ENCODE assay signal across 7 mouse cellular contexts in the genomic region with DNA sequence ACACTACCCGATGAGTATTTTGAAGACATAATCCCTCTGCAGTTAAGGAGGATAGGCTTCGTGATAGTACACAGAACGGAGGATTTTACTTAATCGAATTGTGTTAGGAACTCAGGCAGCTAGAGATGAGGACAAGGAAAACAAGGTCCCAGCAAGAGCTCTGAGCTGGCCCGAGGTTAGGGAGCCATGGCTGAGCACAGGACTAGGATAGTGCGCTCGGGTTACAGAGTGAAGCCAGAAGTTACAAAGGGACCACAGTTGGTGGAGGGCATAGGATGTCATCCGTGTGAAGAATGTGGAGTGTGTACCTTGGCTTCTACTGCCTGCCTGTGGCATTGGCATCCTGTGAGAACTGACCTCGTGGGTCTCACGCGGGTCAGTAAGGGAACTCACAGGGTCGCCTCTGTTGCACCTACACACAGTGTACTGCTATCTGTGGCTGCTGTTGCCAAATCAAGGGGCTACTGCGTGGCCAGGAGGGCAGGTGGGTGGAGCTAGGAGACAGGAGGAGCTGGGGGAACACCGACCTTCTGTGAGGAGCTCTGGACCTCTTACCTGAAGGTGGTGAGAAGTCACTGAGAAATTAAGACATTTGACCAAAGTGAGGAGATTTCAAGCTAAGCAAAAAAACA. TPM values are rescaled to one million over a fixed set of nuclear protein-coding genes. Genes with fewer than 3 reads are reported as not detected.
DNase-seq lines count a peak whose midpoint lies in the region; ATAC-seq and TF ChIP-seq lines count a peak whose summit lies in the region.

No protein-coding gene starts in this region.

- H3K4me1 ChIP-seq in lung, embryonic 15.5 days = peaks cover 27% of the 10 kb centered on the region
- peaks cover 7% of the 10 kb centered on the region; the same call in 1 of the 2 replicates for H3K4me1 ChIP-seq in forebrain, postnatal 0 days (ENCODE audit: insufficient read depth)
- peaks cover 39% of the 10 kb centered on the region for H3K4me1 ChIP-seq in limb, embryonic 15.5 days
- H3K4me1 ChIP-seq in stomach, embryonic 14.5 days (ENCODE audit: control insufficient read depth, insufficient read depth, low read length) = peaks cover 4% of the 10 kb centered on the region

- H3K4me2 ChIP-seq in lung, embryonic 15.5 days = peak overlapping the region; percentile 75
- H3K4me2 ChIP-seq in forebrain, postnatal 0 days (ENCODE audit: low read depth) = peak overlapping the region; percentile 72
- H3K4me2 ChIP-seq in limb, embryonic 15.5 days = peak overlapping the region; percentile 63
- H3K4me2 ChIP-seq in stomach, embryonic 14.5 days (replicated peaks; ENCODE audit: low read depth, low read length) = peak overlapping the region; percentile 47

- DNase-seq in lung, postnatal 4 days = no peak
- no peak for DNase-seq in forebrain, postnatal 0 days
- no peak for DNase-seq in gastrocnemius, postnatal 25 days
- DNase-seq in layer of hippocampus, postnatal 10 days (ENCODE audit: low spot score in 2 of 2) = no peak

- peak; percentile 23; the same call in 1 of the 2 replicates for ATAC-seq in lung, embryonic 15.5 days (ENCODE audit: borderline replicate concordance, extremely low read depth, low FRiP score, low TSS enrichment)
- peak; percentile 16; the same call in 1 of the 2 replicates for ATAC-seq in forebrain, postnatal 0 days
- no peak for ATAC-seq in limb, embryonic 15.5 days (ENCODE audit: insufficient number of reproducible peaks, low FRiP score, low TSS enrichment, low read depth)
- peak; percentile 8; the same call in 1 of the 2 replicates for ATAC-seq in stomach, embryonic 14.5 days (ENCODE audit: insufficient number of reproducible peaks, insufficient read depth, low FRiP score, low read depth)

- WGBS in lung, embryonic 15.5 days = 37% methylated on average over 14 of the region's 14 CpGs
- 49% methylated on average over 14 of the region's 14 CpGs for WGBS in forebrain, postnatal 0 days
- 51% methylated on average over 14 of the region's 14 CpGs for WGBS in limb, embryonic 15.5 days
- 48% methylated on average over 14 of the region's 14 CpGs for WGBS in stomach, embryonic 14.5 days

- H3K27ac ChIP-seq in lung, embryonic 15.5 days = peak overlapping the region; percentile 9; the same call in 1 of the 2 replicates
- no peak overlapping the region for H3K27ac ChIP-seq in forebrain, postnatal 0 days (ENCODE audit: low read depth, low read length)
- peak overlapping the region; percentile 74 for H3K27ac ChIP-seq in limb, embryonic 15.5 days
- H3K27ac ChIP-seq in stomach, embryonic 14.5 days (ENCODE audit: low read length) = no peak overlapping the region

- peaks cover 4% of the 10 kb centered on the region; the same call in 1 of the 2 replicates for H3K27me3 ChIP-seq in lung, embryonic 15.5 days
- H3K27me3 ChIP-seq in forebrain, postnatal 0 days (ENCODE audit: insufficient read depth, low read length) = peaks cover 13% of the 10 kb centered on the region
- H3K27me3 ChIP-seq in limb, embryonic 15.5 days = no peaks in the 10 kb centered on the region
- no peaks in the 10 kb centered on the region for H3K27me3 ChIP-seq in stomach, embryonic 14.5 days (ENCODE audit: control insufficient read depth, insufficient read depth, low read length)

- H3K9ac ChIP-seq in lung, embryonic 15.5 days = peak overlapping the region; percentile 33
- H3K9ac ChIP-seq in forebrain, postnatal 0 days = peak overlapping the region; percentile 63
- peak overlapping the region; percentile 45; the same call in 1 of the 2 replicates for H3K9ac ChIP-seq in limb, embryonic 15.5 days
- peak overlapping the region; percentile 33; the same call in 1 of the 2 replicates for H3K9ac ChIP-seq in stomach, embryonic 14.5 days (replicated peaks; ENCODE audit: low read depth, low read length)

- H3K4me3 ChIP-seq in lung, embryonic 15.5 days = peak overlapping the region; percentile 36
- H3K4me3 ChIP-seq in forebrain, postnatal 0 days (ENCODE audit: low read depth, low read length) = peak overlapping the region; percentile 33
- peak overlapping the region; percentile 30 for H3K4me3 ChIP-seq in limb, embryonic 15.5 days
- H3K4me3 ChIP-seq in stomach, embryonic 14.5 days (ENCODE audit: low read depth, low read length) = peak overlapping the region; percentile 25; the same call in 1 of the 2 replicates

- H3K9me3 ChIP-seq in lung, embryonic 15.5 days = no peaks in the 10 kb centered on the region
- no peaks in the 10 kb centered on the region for H3K9me3 ChIP-seq in forebrain, postnatal 0 days (ENCODE audit: low read length)
- no peaks in the 10 kb centered on the region for H3K9me3 ChIP-seq in limb, embryonic 15.5 days
- no peaks in the 10 kb centered on the region for H3K9me3 ChIP-seq in stomach, embryonic 14.5 days (ENCODE audit: control insufficient read depth, low read depth, low read length)

- no peaks in the 10 kb centered on the region for H3K36me3 ChIP-seq in lung, embryonic 15.5 days
- H3K36me3 ChIP-seq in forebrain, postnatal 0 days (ENCODE audit: insufficient read depth) = no peaks in the 10 kb centered on the region
- no peaks in the 10 kb centered on the region for H3K36me3 ChIP-seq in limb, embryonic 15.5 days
- no peaks in the 10 kb centered on the region for H3K36me3 ChIP-seq in stomach, embryonic 14.5 days (ENCODE audit: control insufficient read depth, insufficient read depth, low read length)

- no peak for TF ChIP-seq CTCF in forebrain, postnatal 0 days (IDR thresholded peaks at IDR 0.05; ENCODE audit: low read depth)

RNA-seq across cellular contexts. Expression of a gene that starts 29.0 kb away (rescaled TPM):
- polyA plus RNA-seq in lung, embryonic 15.5 days (2015; fragmentation: Nextera tagmentation; extraction: Ambion mirVana) = 1.2 and 1.3 TPM in 2 replicates
- 0.38 and 0.76 TPM in 2 replicates for total RNA-seq in forebrain, postnatal 0 days (2014; rRNA removed)
- polyA plus RNA-seq in forebrain, postnatal 0 days (2015; fragmentation: Nextera tagmentation; extraction: Ambion mirVana) = 0.18 and 0.21 TPM in 2 replicates
- 2.1 and 2.3 TPM in 2 replicates for polyA plus RNA-seq in limb, embryonic 15.5 days (2015; fragmentation: Nextera tagmentation; extraction: Ambion mirVana)
- 2.5 and 2.9 TPM in 2 replicates for polyA plus RNA-seq in stomach, embryonic 14.5 days (2014; fragmentation: Nextera tagmentation; extraction: Ambion mirVana)
- total RNA-seq in gastrocnemius, postnatal 25 days (2021) = 1 to 10 TPM; 1.5 to 2.0 TPM
- under 1 TPM; 0.67 to 0.69 TPM for total RNA-seq in layer of hippocampus, postnatal 10 days (2021)

Comparison
In these comparisons a context has a peak if more than half of its experiments do, and no peak if none do; other contexts are left out.
1. H3K27ac ChIP-seq: peak in lung, embryonic 15.5 days (single experiment) and limb, embryonic 15.5 days (single experiment); none in forebrain, postnatal 0 days (single experiment) and stomach, embryonic 14.5 days (single experiment).
2. Peak in every context shown above with its lines, with median percentiles within 50 percentile points of each other: H3K4me2 ChIP-seq, H3K4me3 ChIP-seq and H3K9ac ChIP-seq.